Mouse (Mus musculus) retina, postnatal 7 days (tissue): Measurements from ENCODE around the gene Spats2l.
A peak's percentile ranks its signal among the peaks of the same experiment; 100 is the strongest.

Experiments used
- DNase-seq: peaks from one replicate; pipeline ENCODE4 v3.0.0-alpha.2; 2012; ENCODE audit warnings: low read depth, low spot score

Spats2l gene

DNA sequence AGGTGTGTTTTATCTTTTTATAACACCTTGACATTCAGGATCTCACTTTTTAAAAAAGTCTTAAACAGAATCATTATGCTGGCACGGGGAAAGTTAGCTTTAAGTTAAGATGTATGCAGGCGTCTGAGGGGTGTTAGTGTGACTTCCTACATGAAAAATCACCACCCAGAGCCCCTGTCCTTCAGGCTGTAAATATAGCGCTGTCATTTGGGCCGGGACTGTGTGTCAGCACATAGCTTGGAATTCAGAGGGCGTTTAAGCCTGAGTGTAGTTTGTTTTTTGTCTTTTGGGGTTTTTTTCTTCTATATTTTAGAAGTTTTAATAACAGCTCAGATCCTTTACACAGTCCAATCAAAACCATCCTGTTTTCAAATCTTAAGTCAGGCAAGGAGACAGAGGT is 115.8 kb downstream of the Spats2l start:
- no peak for DNase-seq

DNA sequence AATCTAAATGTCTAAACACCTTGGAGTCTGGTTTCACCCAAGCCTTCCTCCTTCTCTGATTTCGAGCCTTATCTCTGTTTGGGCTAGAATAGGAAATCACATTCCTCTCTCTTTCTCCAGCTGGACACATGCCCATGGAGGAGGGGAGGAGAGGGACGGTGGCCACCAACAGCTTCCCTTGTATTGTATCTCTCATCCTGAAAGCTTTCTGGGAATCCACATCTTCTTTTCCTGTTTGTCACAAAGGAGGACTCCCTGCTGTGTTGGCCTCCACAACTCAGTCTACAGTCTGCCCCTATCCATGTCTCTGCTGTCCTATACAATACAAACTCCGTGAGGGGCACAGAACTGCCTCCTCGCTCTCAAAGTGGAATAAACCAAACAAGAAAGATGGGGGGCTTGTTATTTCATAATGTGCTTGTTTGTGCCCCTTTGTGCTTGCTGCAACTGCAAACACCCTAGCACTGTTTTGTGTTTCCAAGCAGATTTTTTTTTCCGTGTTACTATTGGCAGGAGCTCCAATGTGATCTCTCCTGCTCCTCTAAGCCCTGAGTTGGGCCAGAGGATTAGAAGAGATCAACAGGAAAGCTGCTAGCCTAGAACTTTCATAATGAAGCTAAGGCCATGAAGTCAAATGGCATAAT is 116.4 kb downstream of the Spats2l start:
- DNase-seq, result no peak

- no peak for DNase-seq
These were observed 116.9 kb downstream of the Spats2l start for GRCm38 (mm10) chr1:57890903-57891267.

DNA sequence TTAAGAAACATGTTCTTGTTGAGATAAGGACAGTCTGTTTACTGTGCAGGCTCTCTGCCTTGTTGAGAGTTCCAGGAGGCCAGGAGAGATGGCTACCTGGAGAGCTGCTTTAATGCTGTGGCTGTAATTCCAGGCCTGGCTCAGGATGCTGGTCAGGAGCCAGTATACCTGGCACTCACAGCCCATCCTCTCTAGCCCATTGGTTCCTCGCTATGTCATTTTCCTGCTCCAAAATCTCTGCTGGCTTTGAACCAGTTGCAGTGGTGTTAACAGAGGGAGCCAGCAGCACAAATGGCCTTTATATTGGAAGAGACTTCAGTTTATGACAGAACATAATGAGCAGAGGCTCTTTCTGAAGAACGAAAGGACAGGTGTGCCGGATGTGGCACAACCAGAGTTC is 127.5 kb downstream of the Spats2l start:
- no peak for DNase-seq

GRCm38 (mm10) chr1:57903793-57904192 is 129.8 kb downstream of the Spats2l start:
- DNase-seq, result no peak

- no peak for DNase-seq
These were observed 131.9 kb downstream of the Spats2l start for GRCm38 (mm10) chr1:57905912-57906311.

GRCm38 (mm10) chr1:57906312-57906711 is 132.3 kb downstream of the Spats2l start:
- DNase-seq, result no peak

DNA sequence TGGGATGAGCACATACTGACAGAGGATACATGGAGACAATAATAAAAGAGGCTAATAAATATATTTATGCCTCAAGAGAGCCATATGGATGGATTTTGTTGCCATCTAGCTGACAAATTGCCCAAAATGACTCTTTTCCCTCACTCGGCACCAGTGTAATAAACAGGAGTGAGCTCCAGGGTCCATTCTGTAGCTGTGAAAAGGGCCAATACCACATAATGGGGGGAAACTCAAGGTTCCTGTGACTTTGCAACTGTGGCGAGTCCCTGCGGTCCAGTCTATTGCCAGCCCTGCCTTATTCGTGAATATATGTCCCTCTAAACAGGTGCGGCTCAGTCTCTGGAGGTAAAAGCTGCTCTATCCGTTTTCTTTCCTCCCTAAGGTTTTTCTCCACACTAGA is 137.6 kb downstream of the Spats2l start:
- no peak for DNase-seq

- no peak for DNase-seq
These were observed 143.4 kb downstream of the Spats2l start for GRCm38 (mm10) chr1:57917342-57917741.

GRCm38 (mm10) chr1:57918567-57918966 is 144.6 kb downstream of the Spats2l start:
- DNase-seq, result no peak

DNA sequence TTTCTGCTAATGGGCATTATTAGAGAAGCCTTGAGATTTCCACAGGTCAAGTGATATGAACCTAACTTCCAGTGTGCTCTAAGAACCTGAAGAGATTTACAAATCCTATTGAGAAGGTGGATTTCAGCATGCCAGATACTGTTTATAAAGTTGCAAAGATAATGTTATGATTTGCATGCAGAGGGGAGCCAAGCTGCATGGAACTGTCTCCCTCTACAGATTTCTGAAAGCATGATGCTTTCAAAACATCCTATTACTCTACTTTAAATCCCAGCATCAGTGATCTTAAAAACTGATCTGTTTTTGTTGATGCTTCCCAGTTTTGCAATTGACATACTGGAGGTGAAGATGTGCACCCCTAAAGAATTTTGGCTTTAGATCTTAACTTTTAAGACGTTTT is 160.3 kb downstream of the Spats2l start:
- no peak for DNase-seq

- no peak for DNase-seq
These were observed 166.7 kb downstream of the Spats2l start for GRCm38 (mm10) chr1:57940691-57941090.

DNA sequence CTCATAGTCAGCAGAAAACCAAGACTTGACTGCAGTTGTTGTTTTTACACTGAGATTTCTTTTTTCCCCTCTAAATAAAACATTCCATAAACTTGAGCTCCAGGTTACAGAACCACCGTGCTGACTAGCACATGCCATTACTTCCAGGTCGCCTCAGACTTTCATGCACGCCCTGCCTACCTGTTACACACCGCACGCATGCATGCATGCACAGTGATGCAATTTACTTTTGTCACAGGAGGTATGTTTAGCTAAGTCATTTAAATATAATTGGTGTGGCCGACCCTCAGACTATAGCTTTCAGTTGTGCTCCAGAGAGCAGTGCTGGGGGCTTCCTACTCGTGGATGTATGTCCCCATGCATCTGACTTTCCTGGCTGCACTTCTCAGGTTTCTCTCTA is 167.1 kb downstream of the Spats2l start:
- DNase-seq, result no peak

DNA sequence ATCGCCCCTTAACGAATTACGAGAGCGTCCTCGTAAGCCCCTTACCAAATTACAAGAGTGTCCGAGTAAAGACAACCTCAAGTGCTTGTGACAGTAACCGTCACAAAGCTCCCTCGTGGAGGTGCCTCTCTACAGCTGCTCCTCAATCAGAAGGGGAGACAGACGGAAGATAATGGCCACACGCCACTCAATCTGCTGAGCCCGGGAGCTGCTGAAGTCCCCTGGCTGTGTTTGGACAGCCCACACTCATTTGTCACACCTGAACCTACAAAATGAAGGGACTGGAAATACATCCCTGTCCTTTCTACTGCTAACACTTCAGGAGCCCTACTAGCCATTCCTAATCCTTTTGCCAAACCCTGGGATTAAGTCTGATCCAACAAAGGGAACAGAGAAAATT is 167.8 kb downstream of the Spats2l start:
- no peak for DNase-seq

- no peak for DNase-seq
These were observed 168.3 kb downstream of the Spats2l start for GRCm38 (mm10) chr1:57942215-57942614.

GRCm38 (mm10) chr1:57947552-57948347 is 173.8 kb downstream of the Spats2l start:
- no peak for DNase-seq

GRCm38 (mm10) chr1:57949195-57949594 is 175.2 kb downstream of the Spats2l start:
- no peak for DNase-seq

DNA sequence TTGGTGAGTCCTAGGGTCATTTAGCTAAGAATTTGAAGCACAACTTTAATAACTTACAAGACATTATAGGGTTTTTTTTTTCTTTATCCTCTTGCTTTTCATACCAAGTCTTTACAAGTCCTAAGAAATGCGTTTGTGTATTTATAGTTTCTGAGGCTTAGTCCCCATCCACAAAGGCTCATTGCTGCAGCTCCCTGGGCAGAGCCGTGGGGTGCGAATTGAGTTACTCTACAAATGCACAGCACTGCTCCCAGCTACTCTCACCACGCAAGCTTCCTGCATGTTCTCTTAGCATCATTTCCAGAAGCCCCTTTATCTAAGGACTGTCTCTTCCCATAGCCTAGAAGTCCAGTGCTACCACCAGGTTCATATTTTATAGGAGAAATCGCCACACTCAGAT is 175.8 kb downstream of the Spats2l start:
- no peak for DNase-seq

GRCm38 (mm10) chr1:57952509-57952908 is 178.5 kb downstream of the Spats2l start:
- DNase-seq, result no peak

GRCm38 (mm10) chr1:57953586-57954375 is 179.8 kb downstream of the Spats2l start:
- DNase-seq, result peak; percentile 24

- no peak for DNase-seq
These were observed 180.4 kb downstream of the Spats2l start for GRCm38 (mm10) chr1:57954376-57954765.

DNA sequence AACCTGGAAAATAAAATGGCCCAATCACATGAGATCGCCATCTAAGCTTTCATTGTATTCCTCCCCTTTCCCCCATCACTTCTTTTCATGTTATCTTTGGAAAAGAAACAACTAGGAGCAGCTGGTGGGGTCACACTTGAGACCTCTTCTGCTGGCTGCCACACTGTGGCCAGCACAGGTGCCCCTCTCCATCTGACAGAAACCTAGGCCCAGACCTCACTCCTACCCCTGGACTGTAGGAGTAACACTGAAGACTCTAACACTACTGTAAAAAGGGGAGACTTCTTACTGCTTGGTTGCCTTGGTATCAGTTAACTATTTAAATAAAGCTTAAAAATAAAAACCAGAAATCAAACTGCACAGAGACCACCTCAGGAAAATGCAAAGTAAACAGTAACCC is 181.8 kb downstream of the Spats2l start:
- no peak for DNase-seq
